Mouse (Mus musculus): ENCODE results near the gene Tpbg. TPM values are rescaled to one million over a fixed set of nuclear protein-coding genes. Genes with fewer than 3 reads are reported as not detected.

The Tpbg gene
- total and polyA plus RNA-seq, 3 experiments, result 0.98 to 1.8 (median 1.6) TPM

DNA sequence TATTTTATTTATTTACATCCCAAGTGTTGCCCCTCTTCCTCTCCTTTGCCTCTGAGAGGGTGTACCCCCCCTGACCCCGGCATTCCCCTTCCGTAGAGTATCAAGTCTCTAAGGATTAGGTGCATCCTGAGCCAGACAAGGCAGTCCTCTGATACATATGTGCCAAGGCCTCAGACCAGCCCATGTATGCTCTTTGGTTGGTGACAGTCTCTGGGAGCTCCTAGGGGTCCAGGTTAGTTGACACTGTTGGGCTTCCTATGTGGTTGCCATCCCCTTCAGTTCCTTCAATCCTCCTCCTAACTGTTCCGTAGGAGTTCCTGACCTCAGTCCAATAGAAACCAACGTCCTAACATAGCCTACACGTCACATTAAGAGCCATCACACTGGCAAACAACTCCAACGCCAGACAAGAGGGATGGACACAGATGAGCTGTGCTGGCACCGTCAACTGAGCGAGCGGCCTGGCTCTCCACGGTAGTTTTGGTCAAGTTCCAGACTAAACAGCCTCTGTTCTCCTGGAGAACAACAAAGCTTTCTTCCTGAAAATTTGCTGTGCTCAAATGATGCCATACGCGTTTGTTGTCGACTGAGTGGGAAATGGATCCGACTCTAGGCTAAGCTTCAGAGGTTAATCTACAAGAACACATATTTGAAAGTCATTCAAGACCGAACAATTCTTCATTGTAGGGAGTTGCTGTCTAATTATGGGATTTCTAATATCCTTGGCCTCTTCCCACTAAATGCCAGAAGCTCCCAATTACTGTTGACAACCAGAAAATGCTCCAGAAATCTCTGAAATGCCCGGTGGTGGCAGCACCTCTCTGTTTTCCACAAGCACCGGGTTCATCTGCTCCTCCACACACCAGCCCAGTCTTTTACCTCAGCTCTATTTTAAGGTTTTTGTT is 6.4 kb upstream of the Tpbg start:
- Histone ChIP-seq H3K27ac (no peak overlapping the region), H3K4me1 (ENCODE audit: control insufficient read depth, insufficient read depth, low read length) (no peaks in the 10 kb centered on the region), H3K36me3 (ENCODE audit: control insufficient read depth, insufficient read depth, low read length) (no peaks in the 10 kb centered on the region), H3K9ac (ENCODE audit: low read depth, low read length) (no peak overlapping the region), H3K4me3 (no peak overlapping the region), H3K79me2 (replicated peaks; ENCODE audit: control insufficient read depth, insufficient read depth, low read length) (no peaks in the 10 kb centered on the region), H3K27me3 (ENCODE audit: control insufficient read depth, insufficient read depth, low read length) (no peaks in the 10 kb centered on the region)
- TF ChIP-seq POLR2A (IDR thresholded peaks at IDR 0.05; ENCODE audit: insufficient read depth, low read depth, low read length) (no peak), EP300 (IDR thresholded peaks at IDR 0.05; ENCODE audit: insufficient read depth, low read depth, low read length) (no peak), CTCF (IDR thresholded peaks at IDR 0.05) (no peak)
- intact Hi-C loops (cut with DNase I), result no loop called here
- DNase-seq, result no peak
- 70% methylated on average over 17 of the region's 17 CpGs for WGBS

DNA sequence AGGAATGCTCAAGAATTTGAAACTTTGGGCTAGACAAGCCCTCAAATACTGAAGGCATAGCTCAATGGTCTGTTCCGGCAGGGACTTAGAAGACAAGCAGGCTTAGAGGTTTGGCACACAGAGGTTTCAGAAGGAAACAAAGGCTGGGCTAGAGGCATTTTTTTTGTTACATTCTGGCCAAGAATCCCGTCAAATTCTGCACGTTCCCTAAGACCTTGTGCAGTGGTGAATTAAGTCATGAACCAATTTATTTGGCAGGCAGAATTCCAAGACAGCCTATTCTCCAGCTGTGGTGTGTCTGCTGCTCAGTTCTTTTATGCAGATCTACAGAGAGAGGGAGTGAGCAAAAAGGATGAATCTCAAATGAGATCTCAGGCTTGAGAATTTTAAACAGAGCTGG is 2.6 kb upstream of the Tpbg start:
- Histone ChIP-seq H3K27me3 (ENCODE audit: control insufficient read depth, insufficient read depth, low read length) (peaks cover 18% of the 10 kb centered on the region), H3K36me3 (ENCODE audit: control insufficient read depth, insufficient read depth, low read length) (no peaks in the 10 kb centered on the region), H3K27ac (no peak overlapping the region), H3K79me2 (replicated peaks; ENCODE audit: control insufficient read depth, insufficient read depth, low read length) (no peaks in the 10 kb centered on the region), H3K4me3 (no peak overlapping the region), H3K4me1 (ENCODE audit: control insufficient read depth, insufficient read depth, low read length) (no peaks in the 10 kb centered on the region), H3K9ac (ENCODE audit: low read depth, low read length) (no peak overlapping the region)
- TF ChIP-seq CTCF (IDR thresholded peaks at IDR 0.05) (no peak), POLR2A (IDR thresholded peaks at IDR 0.05; ENCODE audit: insufficient read depth, low read depth, low read length) (no peak), EP300 (IDR thresholded peaks at IDR 0.05; ENCODE audit: insufficient read depth, low read depth, low read length) (no peak)
- no peak for DNase-seq
- intact Hi-C loops (cut with DNase I), result loop anchor here (10.0 kb wide), 1 partner anchor 615 kb away; no protein-coding TSS in a partner anchor
- WGBS, result 58% methylated on average over 3 of the region's 3 CpGs

DNA sequence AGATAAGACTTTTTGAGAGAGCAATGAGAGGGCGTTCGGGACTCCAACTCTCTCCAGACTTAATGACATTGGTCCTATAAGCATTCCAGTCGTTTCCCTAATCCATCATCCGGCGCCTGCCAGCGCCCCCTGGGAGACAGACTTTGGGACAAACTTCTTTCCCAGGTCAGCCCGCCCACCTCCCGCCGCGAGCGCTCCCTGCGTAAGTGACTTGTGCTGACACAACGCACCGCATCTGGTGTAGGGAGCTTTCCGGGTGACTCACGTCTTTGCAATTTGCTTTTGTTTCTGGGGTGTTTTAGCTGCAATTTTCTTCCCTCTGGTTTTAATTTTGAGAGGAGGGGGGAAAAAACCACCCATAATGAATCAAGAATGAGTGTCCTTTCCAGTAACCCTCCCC is 289 bp upstream of the Tpbg start:
- H3K36me3 ChIP-seq (ENCODE audit: control insufficient read depth, insufficient read depth, low read length), result no peaks in the 10 kb centered on the region
- H3K4me3 ChIP-seq, result peak overlapping the region; percentile 61
- H3K9ac ChIP-seq (ENCODE audit: low read depth, low read length), result no peak overlapping the region
- WGBS, result 5% methylated on average over 16 of the region's 16 CpGs
- no peaks in the 10 kb centered on the region for H3K79me2 ChIP-seq (replicated peaks; ENCODE audit: control insufficient read depth, insufficient read depth, low read length)
- DNase-seq, result peak; percentile 39 to 53
- H3K27me3 ChIP-seq (ENCODE audit: control insufficient read depth, insufficient read depth, low read length), result peaks cover 19% of the 10 kb centered on the region
- H3K4me1 ChIP-seq (ENCODE audit: control insufficient read depth, insufficient read depth, low read length), result no peaks in the 10 kb centered on the region
- TF ChIP-seq CTCF (IDR thresholded peaks at IDR 0.05) (peak; percentile 42), POLR2A (IDR thresholded peaks at IDR 0.05; ENCODE audit: insufficient read depth, low read depth, low read length) (no peak), EP300 (IDR thresholded peaks at IDR 0.05; ENCODE audit: insufficient read depth, low read depth, low read length) (no peak)
- no peak overlapping the region for H3K27ac ChIP-seq
- intact Hi-C loops (cut with DNase I), result loop anchor here (10.0 kb wide), 1 partner anchor 613 kb away; no protein-coding TSS in a partner anchor

DNA sequence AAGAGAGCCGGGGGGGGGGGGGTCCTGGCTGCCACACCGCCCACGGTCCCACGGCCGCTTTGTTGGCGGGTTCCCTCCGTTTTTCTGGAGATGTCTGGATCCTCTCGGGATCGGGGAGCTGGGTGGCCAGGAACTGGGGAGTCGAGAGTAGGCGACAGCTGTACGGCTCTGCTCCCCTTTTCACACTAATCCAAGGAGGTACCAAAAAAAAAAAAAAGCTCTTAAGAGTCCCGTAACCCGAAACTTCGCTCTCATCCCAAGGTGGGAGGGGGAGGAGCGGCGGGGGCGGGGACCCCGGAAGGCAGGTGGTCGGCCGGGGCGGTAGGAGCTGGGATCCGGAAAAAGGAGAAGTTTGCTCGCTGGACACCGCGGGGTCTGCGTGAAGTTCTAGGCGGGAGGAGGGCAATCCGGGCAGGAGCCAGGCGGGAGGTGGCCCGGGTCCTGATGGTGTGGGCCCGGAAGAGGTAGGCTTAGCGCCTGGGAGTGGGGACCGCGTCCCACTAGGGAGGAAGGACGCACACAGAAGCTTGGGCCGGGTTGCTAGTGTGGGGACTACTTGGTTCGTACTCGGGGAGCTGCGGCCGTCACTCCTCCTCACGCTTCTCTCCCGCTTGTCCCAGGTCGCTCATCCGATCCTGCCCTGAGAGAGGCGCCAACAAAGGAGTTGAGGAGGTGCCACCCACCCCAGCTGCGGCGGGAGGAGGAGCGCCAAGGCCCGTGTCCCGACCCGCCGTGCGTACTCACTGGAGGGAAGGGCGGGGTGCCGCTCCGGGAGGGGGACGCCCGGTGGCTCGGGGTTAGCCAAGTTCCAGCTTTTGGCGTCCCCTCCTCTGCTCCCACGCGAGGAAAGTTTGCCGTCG is 1.1 kb downstream of the Tpbg start:
- Histone ChIP-seq H3K27me3 (ENCODE audit: control insufficient read depth, insufficient read depth, low read length) (peaks cover 19% of the 10 kb centered on the region), H3K4me3 (peak overlapping the region; percentile 61), H3K9ac (ENCODE audit: low read depth, low read length) (peak overlapping the region; percentile 60), H3K4me1 (ENCODE audit: control insufficient read depth, insufficient read depth, low read length) (no peaks in the 10 kb centered on the region), H3K79me2 (replicated peaks; ENCODE audit: control insufficient read depth, insufficient read depth, low read length) (no peaks in the 10 kb centered on the region), H3K36me3 (ENCODE audit: control insufficient read depth, insufficient read depth, low read length) (no peaks in the 10 kb centered on the region), H3K27ac (peak overlapping the region; percentile 12)
- 1% methylated on average over 63 of the region's 65 CpGs for WGBS
- TF ChIP-seq CTCF (IDR thresholded peaks at IDR 0.05) (no peak), POLR2A (IDR thresholded peaks at IDR 0.05; ENCODE audit: insufficient read depth, low read depth, low read length) (no peak), EP300 (IDR thresholded peaks at IDR 0.05; ENCODE audit: insufficient read depth, low read depth, low read length) (no peak)
- intact Hi-C loops (cut with DNase I), result loop anchor here (10.0 kb wide), 1 partner anchor 612 kb away; no protein-coding TSS in a partner anchor
- DNase-seq, result peak; percentile 69 to 70

DNA sequence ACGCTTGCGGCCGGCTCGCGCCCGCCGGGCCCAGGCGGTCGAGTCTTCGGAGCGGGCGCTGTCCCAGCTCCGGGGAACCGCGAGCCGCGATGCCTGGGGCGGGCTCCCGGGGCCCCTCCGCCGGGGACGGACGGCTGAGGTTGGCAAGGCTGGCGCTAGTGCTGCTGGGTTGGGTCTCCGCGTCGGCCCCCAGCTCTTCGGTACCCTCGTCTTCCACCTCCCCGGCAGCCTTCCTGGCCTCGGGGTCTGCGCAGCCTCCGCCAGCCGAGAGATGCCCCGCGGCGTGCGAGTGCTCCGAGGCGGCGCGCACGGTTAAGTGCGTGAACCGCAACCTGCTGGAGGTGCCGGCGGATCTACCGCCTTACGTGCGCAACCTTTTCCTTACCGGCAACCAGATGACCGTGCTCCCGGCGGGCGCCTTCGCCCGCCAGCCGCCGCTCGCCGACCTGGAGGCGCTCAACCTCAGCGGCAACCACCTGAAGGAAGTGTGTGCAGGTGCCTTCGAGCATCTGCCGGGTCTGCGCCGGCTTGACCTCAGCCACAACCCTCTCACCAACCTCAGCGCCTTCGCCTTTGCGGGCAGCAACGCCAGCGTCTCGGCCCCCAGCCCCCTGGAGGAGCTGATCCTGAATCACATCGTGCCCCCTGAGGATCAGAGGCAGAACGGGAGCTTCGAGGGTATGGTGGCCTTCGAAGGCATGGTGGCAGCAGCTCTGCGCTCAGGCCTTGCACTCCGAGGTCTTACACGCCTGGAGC is 1.9 kb downstream of the Tpbg start:
- intact Hi-C loops (cut with DNase I), result loop anchor here (10.0 kb wide), 1 partner anchor 611 kb away; no protein-coding TSS in a partner anchor
- H3K27ac ChIP-seq, result no peak overlapping the region
- WGBS, result 10% methylated on average over 80 of the region's 80 CpGs
- H3K4me1 ChIP-seq (ENCODE audit: control insufficient read depth, insufficient read depth, low read length), result no peaks in the 10 kb centered on the region
- no peaks in the 10 kb centered on the region for H3K79me2 ChIP-seq (replicated peaks; ENCODE audit: control insufficient read depth, insufficient read depth, low read length)
- TF ChIP-seq EP300 (IDR thresholded peaks at IDR 0.05; ENCODE audit: insufficient read depth, low read depth, low read length) (no peak), CTCF (IDR thresholded peaks at IDR 0.05) (no peak), POLR2A (IDR thresholded peaks at IDR 0.05; ENCODE audit: insufficient read depth, low read depth, low read length) (no peak)
- peaks cover 19% of the 10 kb centered on the region for H3K27me3 ChIP-seq (ENCODE audit: control insufficient read depth, insufficient read depth, low read length)
- H3K9ac ChIP-seq (ENCODE audit: low read depth, low read length), result peak overlapping the region; percentile 60; the same call in 1 of the 2 replicates
- H3K36me3 ChIP-seq (ENCODE audit: control insufficient read depth, insufficient read depth, low read length), result no peaks in the 10 kb centered on the region
- peak overlapping the region; percentile 61 for H3K4me3 ChIP-seq
- no peak for DNase-seq

All from heart, adult 2 months (tissue).